Comparison of ENCODE assay signal across 24 mouse cellular contexts in the genomic region with DNA sequence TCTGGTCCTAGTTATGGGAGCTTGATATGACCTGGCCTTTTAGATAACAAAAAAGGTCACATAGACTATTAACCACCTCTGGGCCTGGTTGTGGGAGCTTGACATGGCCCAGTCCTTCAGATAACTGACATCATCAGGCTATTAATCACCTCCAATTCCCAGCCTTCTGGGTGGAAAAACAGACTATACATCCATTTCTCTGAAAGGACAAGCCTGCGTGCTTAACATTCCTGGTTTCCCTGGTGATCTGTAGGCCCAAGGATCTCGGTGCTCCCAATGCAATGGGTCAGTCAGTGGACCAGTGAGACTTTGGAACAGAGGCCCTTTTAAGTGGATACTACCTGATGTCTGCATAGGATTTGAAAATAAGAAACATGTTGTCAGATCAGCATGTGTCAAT.
A peak's percentile ranks its signal among the peaks of the same experiment; 100 is the strongest.
DNase-seq lines count a peak whose midpoint lies in the region; TF ChIP-seq lines count a peak whose summit lies in the region.
"Had no signal": no experiment of that assay in that cellular context is flagged by ENCODE, and none has a peak within 500 bp of the region (broad histone marks: within the 10 kb centered on the region; RNA-seq: fewer than 3 reads in every experiment).

No protein-coding gene starts in this region.

- intact Hi-C loops in left cerebral cortex, postnatal 36 days (cut with DNase I): no loop called here
- intact Hi-C loops in heart, adult 2 months (cut with DNase I): no loop called here

- H3K27ac ChIP-seq in olfactory bulb, adult 2 months (ENCODE audit: insufficient read depth, low read depth, low read length): 0 out of 2 replicates have a peak overlapping the region, but pooled peaks have one; percentile 37
- no peak overlapping the region for H3K27ac ChIP-seq in heart, adult 2 months
- H3K27ac ChIP-seq: embryonic facial prominence, embryonic 12.5 days; embryonic facial prominence, embryonic 15.5 days; gastrocnemius, adult 2 months; heart, embryonic 13.5 days; hindbrain, embryonic 12.5 days; hindbrain, embryonic 15.5 days; intestine, embryonic 15.5 days had no signal

- TF ChIP-seq EP300 in heart, adult 2 months (IDR thresholded peaks at IDR 0.05; ENCODE audit: insufficient read depth, low read depth, low read length): no peak

- no peaks in the 10 kb centered on the region for H3K27me3 ChIP-seq in heart, adult 2 months (ENCODE audit: control insufficient read depth, insufficient read depth, low read length)
- H3K27me3 ChIP-seq: embryonic facial prominence, embryonic 12.5 days; embryonic facial prominence, embryonic 15.5 days; heart, embryonic 13.5 days; hindbrain, embryonic 12.5 days; hindbrain, embryonic 15.5 days; intestine, embryonic 15.5 days had no signal

- TF ChIP-seq POLR2A in olfactory bulb, adult 2 months (IDR thresholded peaks at IDR 0.05; ENCODE audit: insufficient read depth, low read depth, low read length): no peak
- TF ChIP-seq POLR2A in heart, adult 2 months (IDR thresholded peaks at IDR 0.05; ENCODE audit: insufficient read depth, low read depth, low read length): no peak

- H3K4me3 ChIP-seq in olfactory bulb, adult 2 months (ENCODE audit: insufficient read depth, low read depth, low read length): no peak overlapping the region
- H3K4me3 ChIP-seq in heart, adult 2 months: no peak overlapping the region
- H3K4me3 ChIP-seq: embryonic facial prominence, embryonic 12.5 days; embryonic facial prominence, embryonic 15.5 days; gastrocnemius, adult 2 months; heart, embryonic 13.5 days; hindbrain, embryonic 12.5 days; hindbrain, embryonic 15.5 days; intestine, embryonic 15.5 days had no signal

- 83% methylated on average over 2 of the region's 2 CpGs for whole genome bisulfite sequencing in olfactory bulb, adult 2 months
- whole genome bisulfite sequencing in heart, adult 2 months: 85% methylated on average over 2 of the region's 2 CpGs

- peaks cover 7% of the 10 kb centered on the region for H3K4me1 ChIP-seq in olfactory bulb, adult 2 months (ENCODE audit: control insufficient read depth, insufficient read depth, low read length)
- no peaks in the 10 kb centered on the region for H3K4me1 ChIP-seq in heart, adult 2 months (ENCODE audit: control insufficient read depth, insufficient read depth, low read length)
- H3K4me1 ChIP-seq: hindbrain, embryonic 12.5 days; hindbrain, embryonic 15.5 days; intestine, embryonic 15.5 days had no signal

- no peak overlapping the region for H3K9ac ChIP-seq in heart, adult 2 months (ENCODE audit: low read depth, low read length)
- H3K9ac ChIP-seq: embryonic facial prominence, embryonic 12.5 days; embryonic facial prominence, embryonic 15.5 days; forebrain, postnatal 0 days; heart, embryonic 13.5 days; hindbrain, embryonic 12.5 days; hindbrain, embryonic 15.5 days; intestine, embryonic 15.5 days had no signal

- peak; percentile 56 for DNase-seq in embryo, embryonic 10 days (ENCODE audit: low spot score)
- no peak for DNase-seq in embryo, embryonic 9.5 days (ENCODE audit: extremely low spot score)
- peak; percentile 9 for DNase-seq in 3T3-L1 (ENCODE audit: low read depth, low spot score)
- peak; percentile 37 for DNase-seq in embryo, embryonic 10.5 days (ENCODE audit: low spot score)
- no peak for DNase-seq in left cerebral cortex, postnatal 36 days (ENCODE audit: low spot score in 2 of 2)
- DNase-seq in heart, adult 2 months: no peak
- no peak for DNase-seq in kidney, postnatal 14 days
- DNase-seq: adrenal gland, postnatal 10 days; adrenal gland, postnatal 36 days; cerebellum, adult 18-20 months; cerebellum, adult 9-10 months; cerebellum, postnatal 14 days; forebrain, postnatal 0 days; gastrocnemius, adult 2 months; gastrocnemius, postnatal 14 days; heart, postnatal 14 days; heart, postnatal 4 days had no signal

- H3K79me2 ChIP-seq in heart, adult 2 months (replicated peaks; ENCODE audit: control insufficient read depth, insufficient read depth, low read length): no peaks in the 10 kb centered on the region

- no peak for TF ChIP-seq CTCF in olfactory bulb, adult 2 months (IDR thresholded peaks at IDR 0.05; ENCODE audit: insufficient read depth, low read depth, low read length)
- no peak for TF ChIP-seq CTCF in heart, adult 2 months (IDR thresholded peaks at IDR 0.05)

- H3K36me3 ChIP-seq in heart, adult 2 months (ENCODE audit: control insufficient read depth, insufficient read depth, low read length): no peaks in the 10 kb centered on the region
- H3K36me3 ChIP-seq: embryonic facial prominence, embryonic 12.5 days; embryonic facial prominence, embryonic 15.5 days; heart, embryonic 13.5 days; hindbrain, embryonic 12.5 days; hindbrain, embryonic 15.5 days; intestine, embryonic 15.5 days had no signal

Comparison
In these comparisons a context has a peak if more than half of its experiments do, and no peak if none do; other contexts are left out.
1. DNase-seq: peak in embryo, embryonic 10 days (single experiment), 3T3-L1 (single experiment) and embryo, embryonic 10.5 days (single experiment); none in embryo, embryonic 9.5 days (single experiment), left cerebral cortex, postnatal 36 days (0 of 2), heart, adult 2 months (0 of 2) and kidney, postnatal 14 days (single experiment).